Mouse (Mus musculus) brain, embryonic 14.5 days (tissue): ENCODE data around the gene Gpn1.

ENCODE experiments used
- CTCF ChIP-seq: fragments of 200-500 bp; IDR thresholded peaks from 2 replicates; pipeline ENCODE4 v1.5.1; 2012; ENCODE audit warnings: inconsistent platforms, mild to moderate bottlenecking, moderate library complexity, borderline replicate concordance; ENCODE audit not compliant: insufficient read depth, insufficient read length; ENCODE audit errors: extremely low read depth
- POLR2A ChIP-seq: fragments of 200-500 bp; IDR thresholded peaks from 2 replicates; pipeline ENCODE4 v1.6.1; 2012; ENCODE audit warnings: mild to moderate bottlenecking, inconsistent platforms, borderline replicate concordance; ENCODE audit not compliant: poor library complexity, insufficient read depth, insufficient read length, severe bottlenecking; ENCODE audit errors: extremely low read depth

GRCm38 (mm10) chr5:31535228-31535627 is 40.7 kb downstream of the Gpn1 start:
- no peak for TF ChIP-seq POLR2A
- TF ChIP-seq CTCF: no peak
